Mouse (Mus musculus) testis, postnatal 14 days (tissue): ENCODE data around the gene Itga6.
A peak's percentile ranks its signal among the peaks of the same experiment; 100 is the strongest.

Experiments
- DNase-seq: peaks from one replicate; pipeline ENCODE4 v3.0.0; 2021; ENCODE audit warnings: low spot score

The Itga6 gene

GRCm38 (mm10) chr2:71764961-71765735 is 19.7 kb downstream of the Itga6 start:
- DNase-seq: no peak

GRCm38 (mm10) chr2:71766007-71766406 is 20.6 kb downstream of the Itga6 start:
- DNase-seq: no peak

GRCm38 (mm10) chr2:71767019-71767610 is 21.7 kb downstream of the Itga6 start:
- no peak for DNase-seq

- DNase-seq: no peak
These were observed 26.3 kb downstream of the Itga6 start for GRCm38 (mm10) chr2:71771762-71772161.

GRCm38 (mm10) chr2:71773714-71774113 is 28.3 kb downstream of the Itga6 start:
- DNase-seq: no peak

- DNase-seq: no peak
These were observed 29.0 kb downstream of the Itga6 start for GRCm38 (mm10) chr2:71774246-71774951.

GRCm38 (mm10) chr2:71775201-71775611 is 29.8 kb downstream of the Itga6 start:
- no peak for DNase-seq

GRCm38 (mm10) chr2:71779266-71779888 is 34.0 kb downstream of the Itga6 start:
- no peak for DNase-seq

GRCm38 (mm10) chr2:71780016-71780415 is 34.6 kb downstream of the Itga6 start:
- no peak for DNase-seq

GRCm38 (mm10) chr2:71785260-71785659 is 39.8 kb downstream of the Itga6 start:
- no peak for DNase-seq

- DNase-seq: no peak
These were observed 40.6 kb downstream of the Itga6 start for GRCm38 (mm10) chr2:71786060-71786459.

GRCm38 (mm10) chr2:71786591-71787155 is 41.3 kb downstream of the Itga6 start:
- peak; percentile 78 for DNase-seq

GRCm38 (mm10) chr2:71787156-71787590 is 41.8 kb downstream of the Itga6 start:
- DNase-seq: no peak

- no peak for DNase-seq
These were observed 42.4 kb downstream of the Itga6 start for GRCm38 (mm10) chr2:71787591-71788460.

- DNase-seq: no peak
These were observed 45.3 kb downstream of the Itga6 start for GRCm38 (mm10) chr2:71790752-71791151.

- no peak for DNase-seq
These were observed 45.8 kb downstream of the Itga6 start for GRCm38 (mm10) chr2:71791203-71791602.

- DNase-seq: no peak
These were observed 48.7 kb downstream of the Itga6 start for GRCm38 (mm10) chr2:71794139-71794538.

GRCm38 (mm10) chr2:71796787-71797186 is 51.4 kb downstream of the Itga6 start:
- no peak for DNase-seq

- DNase-seq: no peak
These were observed 55.4 kb downstream of the Itga6 start for GRCm38 (mm10) chr2:71800798-71801197.

GRCm38 (mm10) chr2:71801691-71802090 is 56.3 kb downstream of the Itga6 start:
- DNase-seq: no peak

- DNase-seq: no peak
These were observed 56.7 kb downstream of the Itga6 start for GRCm38 (mm10) chr2:71802131-71802530.
